Mouse (Mus musculus): ENCODE data around the gene Zfyve16. TPM values are rescaled to one million over a fixed set of nuclear protein-coding genes. Genes with fewer than 3 reads are reported as not detected.
A peak's percentile ranks its signal among the peaks of the same experiment; 100 is the strongest.

The Zfyve16 gene
- polyA plus RNA-seq, 1 experiment from 2014 or later: 7.5 TPM

DNA sequence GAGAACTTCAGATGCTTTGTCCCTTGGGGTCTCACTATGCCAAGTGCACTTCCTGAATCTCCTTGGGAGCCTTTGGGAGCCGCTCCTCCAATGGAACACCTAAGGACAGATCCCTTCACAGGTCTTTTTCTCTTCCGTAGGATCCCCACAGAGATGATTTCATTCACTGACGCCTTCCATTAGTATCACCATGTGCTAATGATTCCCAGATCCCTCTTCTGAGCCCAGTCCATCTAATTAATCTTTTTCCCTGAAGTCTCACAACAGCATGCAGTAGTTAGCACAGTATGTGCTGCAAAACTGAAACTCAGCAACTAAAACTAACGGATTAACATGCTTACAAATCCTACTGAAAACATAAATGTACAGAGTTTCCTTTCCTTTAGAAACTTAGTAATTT lies 8.5 kb upstream of the Zfyve16 start:
- ATAC-seq (replicated peaks; ENCODE audit: extremely low read depth, insufficient read depth, low FRiP score): no peak
- Histone ChIP-seq H3K4me3 (ENCODE audit: low read length) (no peak overlapping the region), H3K36me3 (ENCODE audit: control insufficient read depth, insufficient read depth) (no peaks in the 10 kb centered on the region), H3K4me2 (ENCODE audit: low read depth, low read length) (no peak overlapping the region), H3K4me1 (ENCODE audit: control insufficient read depth, insufficient read depth, low read length) (no peaks in the 10 kb centered on the region), H3K9ac (ENCODE audit: low read length) (no peak overlapping the region), H3K27ac (ENCODE audit: low read length) (no peak overlapping the region), H3K9me3 (replicated peaks; ENCODE audit: control insufficient read depth, low read length) (no peaks in the 10 kb centered on the region), H3K27me3 (ENCODE audit: control insufficient read depth, insufficient read depth, low read length) (no peaks in the 10 kb centered on the region)
- 51% methylated on average over 4 of the region's 4 CpGs for WGBS

DNA sequence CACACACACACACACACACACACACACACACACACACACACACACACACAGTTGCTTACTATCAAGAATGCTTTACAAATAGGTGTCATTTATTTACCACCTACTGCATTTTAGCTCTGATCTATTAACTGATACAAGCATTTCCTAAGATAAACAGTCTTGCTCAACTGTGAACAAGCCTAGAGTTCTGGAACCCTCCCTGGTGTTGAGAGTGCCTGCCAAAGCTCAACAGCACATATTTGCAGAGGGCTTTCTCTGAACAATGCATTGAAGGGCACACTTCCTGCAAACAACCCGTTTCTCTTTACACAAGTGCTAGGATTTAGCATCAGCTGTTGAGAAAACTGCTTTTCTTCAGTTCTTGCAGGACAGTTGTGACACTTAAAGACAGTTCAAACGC lies 3.1 kb upstream of the Zfyve16 start:
- Histone ChIP-seq H3K36me3 (ENCODE audit: control insufficient read depth, insufficient read depth) (0 out of 2 replicates have a peak, but pooled peaks cover under 1% of the 10 kb centered on the region), H3K27ac (ENCODE audit: low read length) (no peak overlapping the region), H3K4me2 (ENCODE audit: low read depth, low read length) (no peak overlapping the region), H3K9ac (ENCODE audit: low read length) (no peak overlapping the region), H3K4me3 (ENCODE audit: low read length) (no peak overlapping the region), H3K27me3 (ENCODE audit: control insufficient read depth, insufficient read depth, low read length) (no peaks in the 10 kb centered on the region), H3K4me1 (ENCODE audit: control insufficient read depth, insufficient read depth, low read length) (peaks cover 6% of the 10 kb centered on the region; the same call in 1 of the 2 replicates), H3K9me3 (replicated peaks; ENCODE audit: control insufficient read depth, low read length) (no peaks in the 10 kb centered on the region)
- 31% methylated on average over 2 of the region's 2 CpGs for WGBS
- ATAC-seq (replicated peaks; ENCODE audit: extremely low read depth, insufficient read depth, low FRiP score): no peak

DNA sequence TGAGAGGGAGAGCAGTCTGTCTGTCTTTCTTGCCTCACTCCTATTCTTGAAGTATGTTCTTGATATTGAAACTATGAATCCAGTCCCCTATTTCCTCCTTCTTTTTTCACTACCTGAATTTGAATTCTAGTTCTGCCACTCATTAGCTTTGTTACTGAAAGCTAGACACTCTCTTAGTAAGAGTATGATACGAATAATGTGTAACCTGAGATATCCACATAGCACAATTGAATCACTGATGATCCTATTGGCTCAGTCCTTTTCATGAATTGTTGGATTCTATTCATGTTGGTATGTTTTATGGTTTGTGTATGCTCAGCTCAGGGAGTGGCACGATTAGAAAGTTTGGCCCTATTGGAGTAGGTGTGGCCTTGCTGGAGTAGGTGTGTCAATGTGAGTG lies 1.5 kb upstream of the Zfyve16 start:
- 0 out of 2 replicates have a peak, but pooled peaks cover 2% of the 10 kb centered on the region for H3K36me3 ChIP-seq (ENCODE audit: control insufficient read depth, insufficient read depth)
- no peak for ATAC-seq (replicated peaks; ENCODE audit: extremely low read depth, insufficient read depth, low FRiP score)
- no peak overlapping the region for H3K27ac ChIP-seq (ENCODE audit: low read length)
- H3K4me1 ChIP-seq (ENCODE audit: control insufficient read depth, insufficient read depth, low read length): peaks cover 6% of the 10 kb centered on the region; the same call in 1 of the 2 replicates
- 77% methylated on average over 2 of the region's 2 CpGs for WGBS
- H3K9me3 ChIP-seq (replicated peaks; ENCODE audit: control insufficient read depth, low read length): no peaks in the 10 kb centered on the region
- H3K9ac ChIP-seq (ENCODE audit: low read length): no peak overlapping the region
- no peaks in the 10 kb centered on the region for H3K27me3 ChIP-seq (ENCODE audit: control insufficient read depth, insufficient read depth, low read length)
- no peak overlapping the region for H3K4me3 ChIP-seq (ENCODE audit: low read length)
- H3K4me2 ChIP-seq (ENCODE audit: low read depth, low read length): no peak overlapping the region

DNA sequence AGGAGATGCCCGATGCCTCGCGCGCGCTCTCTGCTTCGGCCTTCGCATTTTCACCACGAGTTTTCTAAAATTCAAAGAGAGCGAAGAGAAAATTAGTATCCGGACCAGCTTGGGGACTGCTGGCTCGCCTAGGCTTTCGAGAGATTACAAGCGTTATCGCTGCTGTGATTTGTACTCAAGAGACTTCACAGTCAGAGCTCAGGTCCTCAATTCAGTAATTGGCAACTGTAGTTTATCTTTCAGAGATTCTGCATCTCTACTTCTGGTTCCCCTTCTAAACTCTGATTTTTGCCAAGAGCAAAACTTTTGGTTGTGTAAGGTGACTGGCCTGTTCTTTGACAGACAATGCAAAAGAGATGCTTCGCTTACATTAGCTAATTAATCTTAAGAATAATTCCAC lies 569 bp upstream of the Zfyve16 start:
- H3K9me3 ChIP-seq (replicated peaks; ENCODE audit: control insufficient read depth, low read length): no peaks in the 10 kb centered on the region
- H3K4me2 ChIP-seq (ENCODE audit: low read depth, low read length): peak overlapping the region; percentile 63
- H3K27ac ChIP-seq (ENCODE audit: low read length): peak overlapping the region; percentile 99
- WGBS: 3% methylated on average over 15 of the region's 15 CpGs
- H3K4me1 ChIP-seq (ENCODE audit: control insufficient read depth, insufficient read depth, low read length): peaks cover 6% of the 10 kb centered on the region; the same call in 1 of the 2 replicates
- peak overlapping the region; percentile 66 for H3K4me3 ChIP-seq (ENCODE audit: low read length)
- peak overlapping the region; percentile 93 for H3K9ac ChIP-seq (ENCODE audit: low read length)
- ATAC-seq (replicated peaks; ENCODE audit: extremely low read depth, insufficient read depth, low FRiP score): no peak
- H3K36me3 ChIP-seq (ENCODE audit: control insufficient read depth, insufficient read depth): 0 out of 2 replicates have a peak, but pooled peaks cover 2% of the 10 kb centered on the region
- no peaks in the 10 kb centered on the region for H3K27me3 ChIP-seq (ENCODE audit: control insufficient read depth, insufficient read depth, low read length)

DNA sequence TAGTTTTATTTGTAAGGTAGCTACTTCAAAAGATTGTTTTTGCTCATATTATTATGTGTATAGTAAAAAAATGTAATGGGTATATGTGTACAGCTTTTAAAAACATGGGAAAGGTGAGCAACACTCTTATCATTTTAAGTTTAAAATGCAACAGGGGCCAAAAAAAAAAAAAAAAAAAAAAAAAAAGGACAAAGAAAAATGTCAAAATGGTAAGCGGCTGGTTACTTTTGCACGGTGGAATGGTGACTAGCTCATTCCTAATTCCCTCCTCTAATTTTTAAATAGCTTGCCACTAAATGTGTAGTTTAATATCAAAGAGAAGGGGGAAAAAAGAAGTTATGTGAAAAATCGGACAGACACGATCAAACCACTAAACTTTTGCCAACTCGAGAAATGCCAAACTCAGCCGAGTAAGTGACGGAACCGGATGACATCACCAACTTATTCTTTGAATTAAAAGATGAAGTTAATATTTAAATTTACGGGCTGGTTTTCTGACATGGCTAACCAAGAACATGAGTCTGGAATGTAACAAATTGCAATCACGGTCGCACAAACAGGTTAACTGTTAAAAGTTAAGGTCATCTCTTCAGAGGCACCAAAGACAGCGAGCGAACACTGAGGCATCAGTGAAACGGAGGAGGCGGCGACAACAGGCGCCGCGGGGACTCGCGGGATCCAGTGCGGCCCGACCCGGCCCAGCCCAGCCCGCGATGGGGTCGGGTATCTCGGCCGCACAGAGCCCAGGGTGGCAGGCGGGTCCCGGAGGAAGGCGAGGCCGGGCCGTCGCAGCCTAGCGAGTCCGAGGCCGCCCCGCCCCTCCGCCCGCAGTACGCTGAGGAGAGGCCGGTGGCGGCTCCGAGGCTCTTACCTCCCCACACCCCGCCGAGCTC lies 594 bp downstream of the Zfyve16 start:
- 1% methylated on average over 47 of the region's 47 CpGs for WGBS
- Histone ChIP-seq H3K4me1 (ENCODE audit: control insufficient read depth, insufficient read depth, low read length) (peaks cover 6% of the 10 kb centered on the region; the same call in 1 of the 2 replicates), H3K4me2 (ENCODE audit: low read depth, low read length) (peak overlapping the region; percentile 63), H3K36me3 (ENCODE audit: control insufficient read depth, insufficient read depth) (0 out of 2 replicates have a peak, but pooled peaks cover 2% of the 10 kb centered on the region), H3K9ac (ENCODE audit: low read length) (peak overlapping the region; percentile 93), H3K4me3 (ENCODE audit: low read length) (peak overlapping the region; percentile 66), H3K27ac (ENCODE audit: low read length) (peak overlapping the region; percentile 99), H3K27me3 (ENCODE audit: control insufficient read depth, insufficient read depth, low read length) (no peaks in the 10 kb centered on the region), H3K9me3 (replicated peaks; ENCODE audit: control insufficient read depth, low read length) (no peaks in the 10 kb centered on the region)
- peak; percentile 91 for ATAC-seq (replicated peaks; ENCODE audit: extremely low read depth, insufficient read depth, low FRiP score)

DNA sequence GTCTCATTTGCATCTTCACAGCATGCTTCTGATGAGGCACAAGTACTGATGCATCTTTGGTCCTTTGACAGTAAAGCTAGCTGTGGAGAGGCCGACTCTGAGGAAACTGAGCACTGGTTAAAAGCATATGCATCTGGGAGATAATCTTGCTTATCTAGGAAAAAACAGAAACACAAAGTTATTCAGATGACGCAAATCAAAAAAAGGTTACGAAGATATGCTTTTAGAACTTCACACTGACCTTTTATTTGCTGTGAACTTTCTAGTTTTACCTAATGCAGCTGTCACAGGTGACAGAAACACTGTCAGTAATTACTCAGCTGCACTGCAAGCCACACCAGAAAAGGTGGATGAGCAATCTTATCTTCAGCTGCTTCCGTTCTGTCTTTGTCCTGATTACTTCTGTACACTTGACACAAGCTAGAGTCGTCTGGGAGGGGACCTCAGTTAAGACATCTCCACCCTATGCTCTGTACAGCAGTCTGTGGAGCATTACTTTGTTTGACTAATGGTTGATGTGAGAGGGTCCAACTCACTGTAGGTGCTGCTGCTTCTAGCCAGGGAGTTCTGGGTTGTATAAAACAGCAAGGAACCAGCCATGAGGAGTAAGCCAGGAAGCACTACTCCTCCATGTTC lies 7.4 kb downstream of the Zfyve16 start:
- ATAC-seq (replicated peaks; ENCODE audit: extremely low read depth, insufficient read depth, low FRiP score): no peak
- no peaks in the 10 kb centered on the region for H3K9me3 ChIP-seq (replicated peaks; ENCODE audit: control insufficient read depth, low read length)
- H3K9ac ChIP-seq (ENCODE audit: low read length): no peak overlapping the region
- H3K27me3 ChIP-seq (ENCODE audit: control insufficient read depth, insufficient read depth, low read length): no peaks in the 10 kb centered on the region
- H3K4me3 ChIP-seq (ENCODE audit: low read length): no peak overlapping the region
- H3K27ac ChIP-seq (ENCODE audit: low read length): no peak overlapping the region
- WGBS: 75% methylated on average over 5 of the region's 5 CpGs
- no peaks in the 10 kb centered on the region for H3K4me1 ChIP-seq (ENCODE audit: control insufficient read depth, insufficient read depth, low read length)
- no peak overlapping the region for H3K4me2 ChIP-seq (ENCODE audit: low read depth, low read length)
- peaks cover 35% of the 10 kb centered on the region for H3K36me3 ChIP-seq (ENCODE audit: control insufficient read depth, insufficient read depth)

DNA sequence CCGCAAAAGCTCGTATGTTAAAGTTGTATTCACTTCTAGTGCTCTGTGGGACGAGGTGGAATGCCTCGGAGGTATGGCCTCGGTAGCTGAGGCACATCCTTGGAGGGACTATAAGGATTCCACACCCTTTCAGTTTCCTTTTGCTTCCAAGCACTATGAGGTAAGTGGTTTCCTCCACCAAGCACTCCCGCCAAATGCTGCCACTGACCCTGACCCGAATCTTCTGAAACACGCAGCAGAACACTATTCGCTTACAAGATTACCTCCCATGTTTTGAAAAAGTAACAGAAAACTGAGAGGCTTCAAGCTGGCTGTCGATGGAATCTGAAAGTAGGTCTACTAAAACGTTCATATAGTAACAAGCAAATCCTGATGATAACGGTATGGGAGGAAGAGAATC lies 25.8 kb downstream of the Zfyve16 start:
- Histone ChIP-seq H3K4me1 (ENCODE audit: control insufficient read depth, insufficient read depth, low read length) (no peaks in the 10 kb centered on the region), H3K4me3 (ENCODE audit: low read length) (no peak overlapping the region), H3K4me2 (ENCODE audit: low read depth, low read length) (no peak overlapping the region), H3K9ac (ENCODE audit: low read length) (no peak overlapping the region), H3K9me3 (replicated peaks; ENCODE audit: control insufficient read depth, low read length) (no peaks in the 10 kb centered on the region), H3K27ac (ENCODE audit: low read length) (no peak overlapping the region), H3K36me3 (ENCODE audit: control insufficient read depth, insufficient read depth) (peaks cover 27% of the 10 kb centered on the region), H3K27me3 (ENCODE audit: control insufficient read depth, insufficient read depth, low read length) (no peaks in the 10 kb centered on the region)
- no peak for ATAC-seq (replicated peaks; ENCODE audit: extremely low read depth, insufficient read depth, low FRiP score)
- WGBS: 85% methylated on average over 12 of the region's 12 CpGs

DNA sequence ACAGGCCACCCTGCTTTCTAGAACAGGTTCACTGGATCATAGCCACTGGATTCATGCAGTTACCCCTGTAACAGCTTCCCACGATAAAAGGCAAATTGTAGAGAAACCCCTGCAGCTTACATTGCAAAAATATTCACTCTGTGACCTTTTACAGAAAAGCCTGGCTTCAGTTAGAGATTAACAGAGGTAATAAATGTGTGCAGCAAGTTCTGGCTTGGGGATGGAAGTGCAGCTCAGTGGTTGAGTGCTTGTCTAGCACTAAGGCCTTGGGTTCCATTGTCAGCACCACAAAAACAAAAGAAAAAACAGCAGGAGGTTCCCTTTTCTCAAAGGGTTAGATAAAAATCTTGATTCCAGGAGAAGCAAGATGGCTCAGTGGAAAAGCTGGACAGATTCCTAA lies 38.7 kb downstream of the Zfyve16 start:
- ATAC-seq (replicated peaks; ENCODE audit: extremely low read depth, insufficient read depth, low FRiP score): no peak
- Histone ChIP-seq H3K27ac (ENCODE audit: low read length) (no peak overlapping the region), H3K9ac (ENCODE audit: low read length) (no peak overlapping the region), H3K36me3 (ENCODE audit: control insufficient read depth, insufficient read depth) (peaks cover 14% of the 10 kb centered on the region), H3K4me2 (ENCODE audit: low read depth, low read length) (no peak overlapping the region), H3K4me3 (ENCODE audit: low read length) (no peak overlapping the region), H3K27me3 (ENCODE audit: control insufficient read depth, insufficient read depth, low read length) (no peaks in the 10 kb centered on the region), H3K4me1 (ENCODE audit: control insufficient read depth, insufficient read depth, low read length) (no peaks in the 10 kb centered on the region), H3K9me3 (replicated peaks; ENCODE audit: control insufficient read depth, low read length) (no peaks in the 10 kb centered on the region)
- 92% methylated on average over 1 of the region's 1 CpGs for WGBS

DNA sequence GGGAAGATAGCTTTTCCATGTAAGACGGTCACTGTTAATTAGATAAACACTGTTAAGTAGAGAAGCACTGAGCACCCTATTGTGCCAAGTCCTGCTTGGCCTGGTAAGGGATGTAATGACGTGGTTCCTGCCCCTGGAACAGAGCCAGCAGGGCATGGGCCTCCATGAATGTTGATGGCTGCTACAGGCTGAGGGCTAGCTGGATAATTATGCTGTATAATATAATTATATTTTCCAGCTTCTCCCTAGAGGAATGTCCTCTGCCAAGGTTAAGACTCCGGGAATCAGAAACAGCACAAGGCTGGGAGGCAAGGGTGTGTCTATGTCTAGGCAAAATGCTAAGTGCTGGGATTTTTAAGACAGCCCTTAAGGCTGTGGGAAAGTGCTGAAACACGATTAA lies 39.9 kb downstream of the Zfyve16 start:
- 61% methylated on average over 4 of the region's 4 CpGs for WGBS
- H3K36me3 ChIP-seq (ENCODE audit: control insufficient read depth, insufficient read depth): peaks cover 14% of the 10 kb centered on the region
- ATAC-seq (replicated peaks; ENCODE audit: extremely low read depth, insufficient read depth, low FRiP score): no peak

More for the DNA sequence above, 39.9 kb downstream of the Zfyve16 start:
- H3K9me3 ChIP-seq (replicated peaks; ENCODE audit: control insufficient read depth, low read length): no peaks in the 10 kb centered on the region
- no peak overlapping the region for H3K9ac ChIP-seq (ENCODE audit: low read length)
- H3K27me3 ChIP-seq (ENCODE audit: control insufficient read depth, insufficient read depth, low read length): no peaks in the 10 kb centered on the region
- no peak overlapping the region for H3K4me2 ChIP-seq (ENCODE audit: low read depth, low read length)
- no peak overlapping the region for H3K4me3 ChIP-seq (ENCODE audit: low read length)
- H3K27ac ChIP-seq (ENCODE audit: low read length): no peak overlapping the region
- H3K4me1 ChIP-seq (ENCODE audit: control insufficient read depth, insufficient read depth, low read length): no peaks in the 10 kb centered on the region

All from heart, embryonic 16.5 days (tissue).